In the genomic region with DNA sequence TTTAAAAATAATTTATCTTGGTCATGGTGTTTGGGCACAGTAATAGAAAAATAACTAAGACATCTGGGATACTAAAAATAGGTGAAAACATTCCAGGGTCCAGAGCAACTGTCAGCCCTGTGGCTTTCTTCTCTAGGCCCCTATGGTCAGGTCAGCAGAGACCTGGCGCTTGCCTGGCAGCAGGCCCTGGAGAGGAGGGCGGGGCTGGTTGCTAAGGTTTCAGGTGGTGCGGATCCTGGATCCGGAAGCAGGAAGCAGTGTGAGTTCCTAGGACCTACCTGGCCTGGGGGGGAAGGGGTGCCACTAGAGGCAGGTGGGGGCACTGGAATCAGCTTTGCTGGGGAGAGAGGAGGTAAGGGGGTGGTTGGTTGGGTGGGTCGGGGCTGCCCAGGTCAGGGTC, we compare ENCODE assay signal across 12 mouse cellular contexts. TPM values are rescaled to one million over a fixed set of nuclear protein-coding genes. Genes with fewer than 3 reads are reported as not detected.
DNase-seq lines count a peak whose midpoint lies in the region; ATAC-seq and TF ChIP-seq lines count a peak whose summit lies in the region.
"Had no signal": no experiment of that assay in that cellular context is flagged by ENCODE, and none has a peak within 500 bp of the region (broad histone marks: within the 10 kb centered on the region; RNA-seq: fewer than 3 reads in every experiment).

A gene (plus strand): TSS at position 222 of the 400 bp plus-strand sequence.

- peak; percentile 74 for ATAC-seq in liver, postnatal 0 days
- ATAC-seq: Patski had no signal

- no peak within 1 kb of the TSS for H3K9ac ChIP-seq in liver, postnatal 0 days (replicated peaks)

- H3K36me3 ChIP-seq in liver, postnatal 0 days (replicated peaks; ENCODE audit: insufficient read depth, low read length) = peaks cover 8% of the 10 kb centered on the region; the same call in 1 of the 2 replicates

- H3K27me3 ChIP-seq in liver, postnatal 0 days (ENCODE audit: insufficient read depth, low read length) = no peaks in the 10 kb centered on the region
- H3K27me3 ChIP-seq: Patski had no signal

- no peak within 1 kb of the TSS for H3K4me3 ChIP-seq in liver, postnatal 0 days (ENCODE audit: low read depth, low read length)
- H3K4me3 ChIP-seq in layer of hippocampus, adult 2 months = no peak within 1 kb of the TSS

- 60% methylated on average over 5 of the region's 5 CpGs for WGBS in liver, postnatal 0 days (ENCODE audit: insufficient replicate concordance)

- H3K27ac ChIP-seq in liver, postnatal 0 days (ENCODE audit: low read depth) = peak within 1 kb of the TSS; percentile 57
- no peak within 1 kb of the TSS for H3K27ac ChIP-seq in layer of hippocampus, adult 2 months

- peak within 1 kb of the TSS; percentile 53 for H3K4me2 ChIP-seq in liver, postnatal 0 days (ENCODE audit: low read depth, low read length)

- H3K4me1 ChIP-seq in liver, postnatal 0 days (ENCODE audit: insufficient read depth) = peaks cover 28% of the 10 kb centered on the region

- peak; percentile 48 to 59 for DNase-seq in urinary bladder, adult 18-20 months (ENCODE audit: low spot score in 2 of 2)
- no peak for DNase-seq in urinary bladder, postnatal 10 days (ENCODE audit: low spot score)
- DNase-seq in kidney, adult 8-10 months = peak; percentile 87 to 88
- peak; percentile 77 for DNase-seq in liver, postnatal 0 days
- DNase-seq in urinary bladder, postnatal 36 days (ENCODE audit: low spot score in 2 of 2) = peak; percentile 39 to 65
- no peak for DNase-seq in layer of hippocampus, postnatal 14 days (ENCODE audit: low spot score in 2 of 2)
- DNase-seq in layer of hippocampus, adult 2 months (ENCODE audit: low spot score in 2 of 2) = no peak
- no peak for DNase-seq in testis, postnatal 14 days (ENCODE audit: low spot score)
- DNase-seq: cerebellum, adult 2 months; heart, postnatal 10 days had no signal

- no peak for TF ChIP-seq EP300 in liver, postnatal 0 days (IDR thresholded peaks at IDR 0.05; ENCODE audit: low read depth)

- TF ChIP-seq CTCF in liver, postnatal 0 days (IDR thresholded peaks at IDR 0.05; ENCODE audit: low read depth) = no peak
- TF ChIP-seq CTCF in layer of hippocampus, adult 2 months (conservative IDR thresholded peaks at IDR 0.05) = no peak

- H3K9me3 ChIP-seq in liver, postnatal 0 days (ENCODE audit: low read length) = no peaks in the 10 kb centered on the region

RNA-seq across cellular contexts. Expression of the gene that starts here (rescaled TPM):
- 23.6 and 23.7 TPM in 2 replicates for polyA plus RNA-seq in liver, postnatal 0 days (2015; fragmentation: Nextera tagmentation; extraction: Ambion mirVana)
- not detected for total RNA-seq in layer of hippocampus, postnatal 14 days (2021)
- total RNA-seq in layer of hippocampus, adult 2 months (2021) = not detected
- total RNA-seq: heart, postnatal 10 days; megakaryocyte, adult 5-6 weeks had no signal
- polyA plus RNA-seq: Patski had no signal

Comparison
In these comparisons a context has a peak if more than half of its experiments do, and no peak if none do; other contexts are left out.
1. DNase-seq: peak in urinary bladder, adult 18-20 months (2 of 2), kidney, adult 8-10 months (2 of 2), liver, postnatal 0 days (single experiment) and urinary bladder, postnatal 36 days (2 of 2); none in urinary bladder, postnatal 10 days (single experiment), layer of hippocampus, postnatal 14 days (0 of 2), layer of hippocampus, adult 2 months (0 of 2) and testis, postnatal 14 days (single experiment).